Mouse (Mus musculus) liver, embryonic 15.5 days (tissue): ENCODE data around the gene Arhgap44. TPM values are rescaled to one million over a fixed set of nuclear protein-coding genes. Genes with fewer than 3 reads are reported as not detected.

Experiments
- ATAC-seq: fragments of 200-750 bp; cut with Nextera tagmentation; 2 replicates; pipeline ENCODE4 v1.8.0; 2017; ENCODE audit warnings: moderate number of reproducible peaks, mild to moderate bottlenecking, moderate library complexity; ENCODE audit not compliant: insufficient read depth
- H3K27ac ChIP-seq: fragments of 300-500 bp; sonication (generic); replicated peaks from 2 replicates; pipeline ENCODE4 v1.5.1; 2015; ENCODE audit warnings: mild to moderate bottlenecking, inconsistent platforms
- H3K27me3 ChIP-seq: fragments of 300-500 bp; sonication (generic); 2 replicates; pipeline ENCODE4 v1.6.1; 2015; ENCODE audit warnings: mild to moderate bottlenecking, inconsistent platforms
- H3K36me3 ChIP-seq: fragments of 300-500 bp; sonication (generic); replicated peaks from 2 replicates; pipeline ENCODE4 v1.6.1; 2015; ENCODE audit warnings: moderate library complexity, mild to moderate bottlenecking, inconsistent platforms
- H3K4me1 ChIP-seq: fragments of 300-500 bp; sonication (generic); replicated peaks from 2 replicates; pipeline ENCODE4 v1.6.1; 2015; ENCODE audit warnings: inconsistent platforms
- H3K4me2 ChIP-seq: fragments of 300-500 bp; sonication (generic); 2 replicates; pipeline ENCODE4 v1.6.1; 2015; ENCODE audit warnings: moderate library complexity, mild to moderate bottlenecking, inconsistent platforms
- H3K4me3 ChIP-seq: fragments of 300-500 bp; sonication (generic); replicated peaks from 2 replicates; pipeline ENCODE4 v1.5.1; 2015; ENCODE audit warnings: mild to moderate bottlenecking, inconsistent platforms
- H3K9ac ChIP-seq: fragments of 300-500 bp; sonication (generic); 2 replicates; pipeline ENCODE4 v1.6.1; 2015; ENCODE audit warnings: moderate library complexity, mild to moderate bottlenecking, inconsistent platforms
- H3K9me3 ChIP-seq: fragments of 300-500 bp; sonication (generic); replicated peaks from 2 replicates; pipeline ENCODE4 v1.6.1; 2016; ENCODE audit warnings: inconsistent platforms
- WGBS: fragments of 180-500 bp; shearing (Covaris S2); methylation state at CpG from one replicate; pipeline ENCODE4 v1.1.7; 2015; ENCODE audit warnings: mixed read lengths; ENCODE audit not compliant: insufficient replicate concordance; 5-methylcytosine and 5-hydroxymethylcytosine counted together
- polyA plus RNA-seq: library from polyadenylated mRNA; unstranded; fragments of >200 nt; fragmentation: Nextera tagmentation; extraction: Ambion mirVana; gene quantifications from 2 replicates; pipeline ENCODE4 v1.2.1, GENCODE M21; 2015

Arhgap44 gene
- polyA plus RNA-seq, 1 experiment from 2014 or later: 0.91 TPM

GRCm38 (mm10) chr11:65161881-65162766 is 637 bp downstream of the Arhgap44 start:
- Histone ChIP-seq H3K36me3 (no peaks in the 10 kb centered on the region), H3K4me2 (peak overlapping the region; percentile 64), H3K4me3 (peak overlapping the region; percentile 59), H3K4me1 (no peaks in the 10 kb centered on the region), H3K9me3 (no peaks in the 10 kb centered on the region), H3K27me3 (peaks cover 31% of the 10 kb centered on the region), H3K27ac (no peak overlapping the region), H3K9ac (no peak overlapping the region; the same call in 1 of the 2 replicates)
- no peak for ATAC-seq
- WGBS: 3% methylated on average over 49 of the region's 49 CpGs

- no peak overlapping the region for H3K27ac ChIP-seq
- no peak overlapping the region for H3K4me3 ChIP-seq
- no peak overlapping the region for H3K9ac ChIP-seq
- 44% methylated on average over 7 of the region's 7 CpGs for WGBS
- H3K36me3 ChIP-seq: no peaks in the 10 kb centered on the region
- no peaks in the 10 kb centered on the region for H3K9me3 ChIP-seq
- no peak overlapping the region for H3K4me2 ChIP-seq
- H3K4me1 ChIP-seq: no peaks in the 10 kb centered on the region
- H3K27me3 ChIP-seq: peaks cover 27% of the 10 kb centered on the region
- no peak for ATAC-seq
Observed at GRCm38 (mm10) chr11:65160991-65161880, 1.5 kb downstream of the Arhgap44 start.

GRCm38 (mm10) chr11:65159791-65160190 is 3.0 kb downstream of the Arhgap44 start, which contains the start of gene 1700086D15Rik:
Gene 1700086D15Rik, minus strand, starts transcription at chr11:65159891.
- no peak within 1 kb of the TSS for H3K4me3 ChIP-seq
- WGBS: 60% methylated on average over 5 of the region's 5 CpGs
- H3K36me3 ChIP-seq: no peaks in the 10 kb centered on the region
- H3K9ac ChIP-seq: no peak within 1 kb of the TSS
- H3K27me3 ChIP-seq: peaks cover 27% of the 10 kb centered on the region
- no peak within 1 kb of the TSS for H3K4me2 ChIP-seq
- no peak within 1 kb of the TSS for H3K27ac ChIP-seq
- no peaks in the 10 kb centered on the region for H3K9me3 ChIP-seq
- no peaks in the 10 kb centered on the region for H3K4me1 ChIP-seq
- no peak for ATAC-seq

- peaks cover 27% of the 10 kb centered on the region for H3K27me3 ChIP-seq
- no peak overlapping the region for H3K9ac ChIP-seq
- H3K4me2 ChIP-seq: no peak overlapping the region
- H3K9me3 ChIP-seq: no peaks in the 10 kb centered on the region
- no peak for ATAC-seq
- no peak overlapping the region for H3K27ac ChIP-seq
- no peaks in the 10 kb centered on the region for H3K36me3 ChIP-seq
- H3K4me3 ChIP-seq: no peak overlapping the region
- 77% methylated on average over 5 of the region's 5 CpGs for WGBS
- H3K4me1 ChIP-seq: no peaks in the 10 kb centered on the region
Observed at GRCm38 (mm10) chr11:65158658-65158990, 4.1 kb downstream of the Arhgap44 start.

- H3K4me3 ChIP-seq: no peak overlapping the region
- no peak overlapping the region for H3K4me2 ChIP-seq
- 66% methylated on average over 20 of the region's 20 CpGs for WGBS
- no peaks in the 10 kb centered on the region for H3K4me1 ChIP-seq
- no peaks in the 10 kb centered on the region for H3K9me3 ChIP-seq
- no peak overlapping the region for H3K9ac ChIP-seq
- H3K27me3 ChIP-seq: peaks cover 24% of the 10 kb centered on the region
- no peak overlapping the region for H3K27ac ChIP-seq
- no peak for ATAC-seq
- H3K36me3 ChIP-seq: no peaks in the 10 kb centered on the region
Observed at GRCm38 (mm10) chr11:65157966-65158657, 4.6 kb downstream of the Arhgap44 start.

GRCm38 (mm10) chr11:65153006-65153405 is 9.8 kb downstream of the Arhgap44 start:
- Histone ChIP-seq H3K9ac (no peak overlapping the region), H3K27me3 (no peaks in the 10 kb centered on the region), H3K4me1 (no peaks in the 10 kb centered on the region), H3K27ac (no peak overlapping the region), H3K36me3 (no peaks in the 10 kb centered on the region), H3K4me3 (no peak overlapping the region), H3K9me3 (no peaks in the 10 kb centered on the region), H3K4me2 (no peak overlapping the region)
- ATAC-seq: no peak
- 56% methylated on average over 5 of the region's 5 CpGs for WGBS

- no peak overlapping the region for H3K4me2 ChIP-seq
- no peaks in the 10 kb centered on the region for H3K4me1 ChIP-seq
- ATAC-seq: no peak
- no peaks in the 10 kb centered on the region for H3K9me3 ChIP-seq
- H3K27me3 ChIP-seq: no peaks in the 10 kb centered on the region
- WGBS: 73% methylated on average over 7 of the region's 7 CpGs
- no peak overlapping the region for H3K9ac ChIP-seq
- no peak overlapping the region for H3K27ac ChIP-seq
- no peaks in the 10 kb centered on the region for H3K36me3 ChIP-seq
- H3K4me3 ChIP-seq: no peak overlapping the region
Observed at GRCm38 (mm10) chr11:65148441-65148840, 14.3 kb downstream of the Arhgap44 start.

GRCm38 (mm10) chr11:65142838-65143417 is 19.8 kb downstream of the Arhgap44 start:
- no peaks in the 10 kb centered on the region for H3K36me3 ChIP-seq
- H3K4me1 ChIP-seq: no peaks in the 10 kb centered on the region
- H3K4me3 ChIP-seq: no peak overlapping the region
- WGBS: 56% methylated on average over 4 of the region's 4 CpGs
- no peaks in the 10 kb centered on the region for H3K9me3 ChIP-seq
- no peak overlapping the region for H3K9ac ChIP-seq
- H3K27ac ChIP-seq: no peak overlapping the region
- ATAC-seq: no peak
- no peak overlapping the region for H3K4me2 ChIP-seq
- H3K27me3 ChIP-seq: no peaks in the 10 kb centered on the region

GRCm38 (mm10) chr11:65139030-65139429 is 23.7 kb downstream of the Arhgap44 start:
- H3K4me1 ChIP-seq: no peaks in the 10 kb centered on the region
- H3K4me2 ChIP-seq: no peak overlapping the region
- no peak overlapping the region for H3K27ac ChIP-seq
- no peaks in the 10 kb centered on the region for H3K27me3 ChIP-seq
- no peaks in the 10 kb centered on the region for H3K36me3 ChIP-seq
- ATAC-seq: no peak
- H3K4me3 ChIP-seq: no peak overlapping the region
- no peak overlapping the region for H3K9ac ChIP-seq
- 55% methylated on average over 3 of the region's 3 CpGs for WGBS
- H3K9me3 ChIP-seq: no peaks in the 10 kb centered on the region

GRCm38 (mm10) chr11:65137145-65137652 is 25.6 kb downstream of the Arhgap44 start:
- no peaks in the 10 kb centered on the region for H3K9me3 ChIP-seq
- 58% methylated on average over 2 of the region's 2 CpGs for WGBS
- no peak overlapping the region for H3K27ac ChIP-seq
- no peak overlapping the region for H3K9ac ChIP-seq
- no peaks in the 10 kb centered on the region for H3K27me3 ChIP-seq
- no peak overlapping the region for H3K4me2 ChIP-seq
- peak; percentile 74; the same call in 1 of the 2 replicates for ATAC-seq
- H3K36me3 ChIP-seq: no peaks in the 10 kb centered on the region
- no peaks in the 10 kb centered on the region for H3K4me1 ChIP-seq
- no peak overlapping the region for H3K4me3 ChIP-seq
